Mouse (Mus musculus): ENCODE measurements at regions not wholly inside any gene's neighbourhood (a gene's known extent, or its start where the extent isn't known, plus 50 kb on each side); places are given as distances from the start of the nearest gene placed in this dataset.
"Not testable (repeated sequence)": the region's sequence is repeated elsewhere in the genome, so short reads cannot be mapped to it uniquely, and the experiment has no call there.

DNA sequence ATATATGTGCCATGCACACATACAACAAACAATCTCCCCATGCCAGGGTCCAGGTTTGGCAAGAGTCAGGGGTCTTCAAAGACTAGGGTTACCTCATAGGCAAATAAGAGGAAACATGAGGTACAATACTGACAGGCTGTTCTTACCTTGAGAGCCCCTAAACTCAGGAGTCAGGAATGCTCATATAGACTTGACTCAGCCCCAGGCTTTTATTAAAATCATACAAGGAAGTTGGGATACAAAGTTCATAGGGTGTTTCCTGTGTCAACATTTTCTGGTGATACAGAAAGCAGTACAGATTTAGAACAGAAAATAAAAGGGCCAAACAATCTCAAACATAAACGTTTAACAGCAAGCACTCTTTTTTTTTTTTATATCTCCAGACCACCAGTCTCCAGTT lies 2102.4 kb upstream of the Aga start:
- DNase-seq (ENCODE audit: extremely low spot score in 1 of 2, low spot score in 2 of 2): no peak
- intact Hi-C loops (cut with DNase I): no loop called here

DNA sequence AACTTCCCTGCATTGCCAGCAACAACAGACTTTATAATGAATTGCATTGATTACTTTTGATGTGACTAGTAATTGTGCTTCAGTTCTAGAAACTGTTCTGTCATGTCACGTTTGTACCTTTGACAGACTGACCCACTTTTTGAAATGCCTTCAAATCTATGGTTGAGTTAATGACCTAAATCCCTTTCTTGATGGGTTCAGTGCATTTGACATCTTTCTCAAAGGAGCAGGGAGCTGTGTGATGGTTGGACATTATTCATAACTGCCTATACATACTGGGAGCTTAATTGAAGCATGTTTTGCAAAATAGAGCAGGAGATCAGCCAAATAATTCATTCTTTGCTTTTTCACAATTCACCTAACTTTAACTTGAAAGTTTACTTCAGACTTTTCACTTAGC lies 2083.1 kb upstream of the Aga start:
- DNase-seq (ENCODE audit: extremely low spot score in 1 of 2, low spot score in 2 of 2): no peak
- intact Hi-C loops (cut with DNase I): no loop called here

DNA sequence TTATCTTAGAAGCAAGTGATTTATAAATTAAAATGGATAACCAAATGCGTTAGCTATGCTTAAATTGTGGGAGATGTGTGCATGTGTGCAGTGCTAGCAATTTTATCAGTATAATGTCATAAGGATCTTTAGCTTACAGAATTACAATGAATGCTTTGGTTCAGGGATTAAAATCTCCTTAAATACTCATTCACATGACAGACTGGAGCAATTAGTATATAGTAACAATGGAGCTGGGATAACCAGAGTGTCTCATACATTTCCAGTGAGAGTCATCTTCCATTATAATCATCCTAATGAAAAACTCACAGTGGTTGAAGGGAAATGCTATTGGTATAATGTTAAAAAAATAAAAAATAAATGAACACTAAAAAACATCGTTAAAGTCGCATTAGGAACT lies 2082.7 kb upstream of the Aga start:
- intact Hi-C loops (cut with DNase I): no loop called here
- no peak for DNase-seq (ENCODE audit: extremely low spot score in 1 of 2, low spot score in 2 of 2)

DNA sequence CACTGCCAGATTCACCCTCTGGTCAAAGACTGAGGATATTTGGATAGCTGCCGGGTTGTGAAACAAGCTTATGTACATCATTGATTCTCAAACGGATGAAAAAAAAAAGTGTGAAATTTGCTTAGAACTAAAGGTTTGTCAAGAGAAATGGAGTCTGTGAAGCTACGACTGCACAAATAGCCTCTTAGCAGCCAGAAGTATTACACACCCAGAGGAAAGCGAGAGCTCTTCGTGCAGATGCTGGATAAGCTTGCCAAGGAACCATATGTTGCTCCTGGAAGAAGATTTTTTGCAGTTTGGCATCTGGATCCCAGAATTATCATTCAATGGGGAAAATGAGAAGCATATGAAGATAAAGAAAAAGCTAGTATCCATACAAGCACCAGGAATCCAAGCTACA lies 2063.9 kb upstream of the Aga start:
- peak in 1 of 2 experiments; percentile 20 for DNase-seq (ENCODE audit: extremely low spot score in 1 of 2, low spot score in 2 of 2)
- intact Hi-C loops (cut with DNase I): no loop called here

DNA sequence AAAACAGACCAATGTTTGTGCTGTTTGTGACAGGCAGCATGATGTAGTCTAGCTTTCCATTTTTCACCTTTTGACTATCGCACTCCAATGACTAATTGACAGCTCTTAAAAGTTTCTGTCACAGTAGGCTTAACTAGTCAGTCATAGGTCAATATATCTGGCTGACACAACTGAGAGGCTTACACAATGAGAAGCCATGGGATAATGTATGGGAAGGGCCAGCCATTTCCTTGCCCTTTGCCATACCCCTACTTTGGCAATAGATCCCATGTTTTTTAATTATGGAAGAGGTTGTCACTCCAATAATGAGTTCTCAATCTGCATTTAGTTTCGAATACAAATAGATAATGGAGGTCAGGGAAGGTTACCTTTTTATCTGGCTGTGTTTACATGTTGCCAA lies 2062.9 kb upstream of the Aga start:
- DNase-seq (ENCODE audit: extremely low spot score in 1 of 2, low spot score in 2 of 2): no peak
- intact Hi-C loops (cut with DNase I): no loop called here

DNA sequence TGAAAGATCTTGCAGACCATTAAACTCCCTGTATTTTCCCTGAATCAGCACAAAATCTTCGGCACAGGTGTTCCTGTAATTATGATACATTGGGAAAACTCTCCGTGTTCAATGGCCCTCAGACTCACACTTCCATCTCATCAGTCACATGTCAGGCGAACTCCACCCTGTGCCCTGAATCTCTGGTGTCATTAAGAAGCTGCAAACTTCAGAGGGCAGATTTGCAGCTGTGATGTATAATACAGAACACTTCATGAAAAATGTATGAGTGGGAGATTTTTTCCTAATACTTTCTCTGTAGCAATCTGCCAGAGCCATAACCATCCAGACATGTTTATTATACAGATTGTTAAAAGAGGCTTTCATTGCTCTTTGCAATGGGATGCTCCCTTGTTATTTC lies 2032.1 kb upstream of the Aga start:
- intact Hi-C loops (cut with DNase I): no loop called here

DNA sequence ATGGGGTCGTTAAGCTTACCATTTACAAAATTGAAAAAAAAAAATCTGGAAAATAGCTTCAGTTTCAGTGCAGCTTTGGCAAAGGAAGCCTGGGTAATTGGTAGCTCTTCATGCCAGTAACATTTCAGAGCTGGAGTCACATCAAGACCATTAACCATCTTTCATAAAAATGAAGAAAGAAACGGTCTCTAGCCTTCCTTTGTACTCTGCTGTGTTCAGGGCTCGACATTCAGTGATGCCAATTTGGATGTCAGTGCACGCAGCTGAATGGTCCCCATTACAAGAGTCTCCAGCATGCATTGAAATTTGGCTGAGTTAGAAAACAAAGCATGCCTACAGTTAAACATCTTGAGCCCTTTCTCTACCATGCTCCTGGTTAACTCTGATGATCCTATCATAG lies 2009.0 kb upstream of the Aga start:
- DNase-seq (ENCODE audit: extremely low spot score in 1 of 2, low spot score in 2 of 2): no peak
- intact Hi-C loops (cut with DNase I): no loop called here

More for the DNA sequence above, 2032.1 kb upstream of the Aga start:
- DNase-seq (ENCODE audit: extremely low spot score in 1 of 2, low spot score in 2 of 2): no peak

- intact Hi-C loops (cut with DNase I): no loop called here
- no peak for DNase-seq (ENCODE audit: extremely low spot score in 1 of 2, low spot score in 2 of 2)
These were observed 1988.4 kb upstream of the Aga start for GRCm38 (mm10) chr8:51523163-51523562.

GRCm38 (mm10) chr8:51553118-51553517 lies 1958.4 kb upstream of the Aga start:
- intact Hi-C loops (cut with DNase I); DNase-seq (ENCODE audit: extremely low spot score in 1 of 2, low spot score in 2 of 2): not testable (repeated sequence)
